Mouse (Mus musculus) kidney, postnatal 0 days (tissue): ENCODE results near the gene Zdhhc6. TPM values are rescaled to one million over a fixed set of nuclear protein-coding genes. Genes with fewer than 3 reads are reported as not detected.
A peak's percentile ranks its signal among the peaks of the same experiment; 100 is the strongest.

ENCODE experiments used
- ATAC-seq: fragments of 200-750 bp; cut with Nextera tagmentation; replicated peaks from 2 replicates; pipeline ENCODE4 v1.8.0; 2017; ENCODE audit warnings: low read depth, moderate number of reproducible peaks, moderate TSS enrichment, moderate library complexity; ENCODE audit not compliant: low FRiP score
- DNase-seq: peaks from one replicate; pipeline ENCODE4 v3.0.0-alpha.2; 2016; ENCODE audit warnings: low spot score
- H3K27ac ChIP-seq: fragments of 300-500 bp; sonication (generic); 2 replicates; pipeline ENCODE4 v1.5.1; 2014; ENCODE audit warnings: mild to moderate bottlenecking
- H3K27me3 ChIP-seq: fragments of 300-500 bp; sonication (generic); 2 replicates; pipeline ENCODE4 v1.6.1; 2014; ENCODE audit warnings: low read length, mixed read lengths; ENCODE audit not compliant: insufficient read depth
- H3K36me3 ChIP-seq: fragments of 300-500 bp; sonication (generic); 2 replicates; pipeline ENCODE4 v1.6.1; 2014; ENCODE audit warnings: low read length, mixed read lengths; ENCODE audit not compliant: insufficient read depth
- H3K4me1 ChIP-seq: fragments of 300-500 bp; sonication (generic); replicated peaks from 2 replicates; pipeline ENCODE4 v1.6.1; 2014; ENCODE audit warnings: antibody characterized with exemption, low read length, mixed read lengths; ENCODE audit not compliant: insufficient read depth
- H3K4me2 ChIP-seq: fragments of 300-500 bp; sonication (generic); 2 replicates; pipeline ENCODE4 v1.6.1; 2014; ENCODE audit warnings: mild to moderate bottlenecking, low read length, moderate library complexity, mixed read lengths
- H3K4me3 ChIP-seq: fragments of 300-500 bp; sonication (generic); replicated peaks from 2 replicates; pipeline ENCODE4 v1.5.1; 2014; ENCODE audit warnings: low read depth, low read length
- H3K9ac ChIP-seq: fragments of 300-500 bp; sonication (generic); 2 replicates; pipeline ENCODE4 v1.6.1; 2014; ENCODE audit warnings: low read depth, low read length
- H3K9me3 ChIP-seq: fragments of 300-500 bp; sonication (generic); replicated peaks from 2 replicates; pipeline ENCODE4 v1.6.1; 2016; ENCODE audit warnings: low read length, inconsistent platforms, mixed read lengths
- CTCF ChIP-seq: IDR thresholded peaks from 2 replicates; pipeline ENCODE4 v1.5.1; 2016; ENCODE audit warnings: antibody characterized with exemption, low read depth, mild to moderate bottlenecking, moderate library complexity
- WGBS: fragments of 180-500 bp; shearing (Covaris S2); extraction: QIAGEN DNeasy Blood & Tissue Kit; methylation state at CpG from one replicate; pipeline ENCODE4 v1.1.7; 2014; 5-methylcytosine and 5-hydroxymethylcytosine counted together
- polyA plus RNA-seq: library from polyadenylated mRNA; unstranded; fragments of >200 nt; fragmentation: Nextera tagmentation; extraction: Ambion mirVana; gene quantifications from 2 replicates; pipeline ENCODE4 v1.2.1, GENCODE M21; 2015

Gene Zdhhc6
- polyA plus RNA-seq, 1 experiment from 2014 or later = 79.9 TPM

DNA sequence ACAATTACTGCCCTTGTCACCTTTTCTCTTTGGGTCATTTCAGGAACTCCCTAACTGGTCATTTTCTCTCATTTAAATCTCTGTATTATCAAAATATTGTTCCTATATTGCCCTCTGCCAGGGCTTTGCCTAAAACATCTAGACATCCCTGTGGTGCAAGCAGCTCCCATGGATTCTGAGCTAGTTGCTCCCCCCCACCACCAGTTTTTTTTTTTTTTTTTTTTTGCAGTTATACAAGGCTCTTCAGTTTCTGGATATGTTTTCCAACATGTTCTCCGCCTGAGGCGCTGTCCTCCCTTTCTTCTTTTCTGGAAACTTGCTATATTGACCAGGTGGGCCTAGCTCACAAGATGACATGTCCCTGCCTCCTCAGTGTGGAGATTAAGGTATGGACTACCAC, 2.2 kb downstream of the Zdhhc6 start:
- Histone ChIP-seq H3K36me3 (peaks cover 30% of the 10 kb centered on the region; the same call in 1 of the 2 replicates), H3K4me2 (no peak overlapping the region), H3K9me3 (no peaks in the 10 kb centered on the region), H3K9ac (no peak overlapping the region), H3K4me3 (no peak overlapping the region), H3K27ac (no peak overlapping the region), H3K4me1 (no peaks in the 10 kb centered on the region), H3K27me3 (no peaks in the 10 kb centered on the region)
- ATAC-seq = no peak
- no peak for DNase-seq
- TF ChIP-seq CTCF = no peak
- WGBS = 96% methylated on average over 2 of the region's 2 CpGs

- Histone ChIP-seq H3K9me3 (no peaks in the 10 kb centered on the region), H3K4me1 (no peaks in the 10 kb centered on the region), H3K9ac (no peak overlapping the region), H3K27me3 (no peaks in the 10 kb centered on the region), H3K4me3 (no peak overlapping the region), H3K36me3 (peaks cover 33% of the 10 kb centered on the region; the same call in 1 of the 2 replicates), H3K27ac (no peak overlapping the region), H3K4me2 (no peak overlapping the region)
- 88% methylated on average over 8 of the region's 8 CpGs for WGBS
- ATAC-seq (no peak), DNase-seq (no peak)
- TF ChIP-seq CTCF = no peak
These were observed 4.0 kb downstream of the Zdhhc6 start for GRCm38 (mm10) chr19:55311874-55312273.

DNA sequence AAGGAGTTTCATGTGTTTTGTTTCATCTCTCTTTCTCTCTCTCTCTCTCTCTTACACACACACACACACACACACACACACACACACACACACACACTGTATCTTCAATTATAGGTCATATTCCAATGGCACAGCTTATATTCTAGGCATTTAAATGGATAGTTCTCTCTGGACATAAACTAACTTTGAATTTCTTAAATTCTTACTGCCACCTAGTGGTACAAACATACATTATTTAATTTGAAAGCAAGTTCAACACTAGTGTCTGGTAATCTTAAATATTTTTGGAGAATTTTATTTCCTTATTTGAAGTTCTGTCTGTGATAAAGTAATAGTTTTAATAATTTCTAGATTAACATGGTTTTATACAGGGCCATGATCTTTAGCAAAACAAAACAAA, 10.8 kb downstream of the Zdhhc6 start:
- Histone ChIP-seq H3K36me3 (peaks cover 37% of the 10 kb centered on the region; the same call in 1 of the 2 replicates), H3K27me3 (no peaks in the 10 kb centered on the region), H3K9me3 (no peaks in the 10 kb centered on the region), H3K4me3 (no peak overlapping the region), H3K9ac (no peak overlapping the region), H3K4me1 (no peaks in the 10 kb centered on the region), H3K4me2 (no peak overlapping the region), H3K27ac (no peak overlapping the region)
- peak; percentile 81 for DNase-seq
- ATAC-seq = no peak
- TF ChIP-seq CTCF = peak; percentile 69

GRCm38 (mm10) chr19:55300525-55300924, 15.3 kb downstream of the Zdhhc6 start:
- Histone ChIP-seq H3K27ac (no peak overlapping the region), H3K36me3 (peaks cover 40% of the 10 kb centered on the region), H3K4me3 (no peak overlapping the region), H3K4me1 (no peaks in the 10 kb centered on the region), H3K4me2 (no peak overlapping the region), H3K9ac (no peak overlapping the region), H3K27me3 (no peaks in the 10 kb centered on the region), H3K9me3 (no peaks in the 10 kb centered on the region)
- ATAC-seq (no peak), DNase-seq (no peak)
- 92% methylated on average over 3 of the region's 3 CpGs for WGBS
- no peak for TF ChIP-seq CTCF

GRCm38 (mm10) chr19:55299378-55299777, 16.5 kb downstream of the Zdhhc6 start:
- no peaks in the 10 kb centered on the region for H3K9me3 ChIP-seq
- ATAC-seq (no peak), DNase-seq (no peak)
- no peaks in the 10 kb centered on the region for H3K4me1 ChIP-seq
- 89% methylated on average over 1 of the region's 1 CpGs for WGBS
- no peak overlapping the region for H3K9ac ChIP-seq
- TF ChIP-seq CTCF = no peak
- no peaks in the 10 kb centered on the region for H3K27me3 ChIP-seq
- no peak overlapping the region for H3K4me3 ChIP-seq
- H3K36me3 ChIP-seq = peaks cover 44% of the 10 kb centered on the region
- no peak overlapping the region for H3K27ac ChIP-seq
- no peak overlapping the region for H3K4me2 ChIP-seq

- TF ChIP-seq CTCF = no peak
- H3K36me3 ChIP-seq = peaks cover 37% of the 10 kb centered on the region
These were observed 17.9 kb downstream of the Zdhhc6 start for GRCm38 (mm10) chr19:55297961-55298360.

DNA sequence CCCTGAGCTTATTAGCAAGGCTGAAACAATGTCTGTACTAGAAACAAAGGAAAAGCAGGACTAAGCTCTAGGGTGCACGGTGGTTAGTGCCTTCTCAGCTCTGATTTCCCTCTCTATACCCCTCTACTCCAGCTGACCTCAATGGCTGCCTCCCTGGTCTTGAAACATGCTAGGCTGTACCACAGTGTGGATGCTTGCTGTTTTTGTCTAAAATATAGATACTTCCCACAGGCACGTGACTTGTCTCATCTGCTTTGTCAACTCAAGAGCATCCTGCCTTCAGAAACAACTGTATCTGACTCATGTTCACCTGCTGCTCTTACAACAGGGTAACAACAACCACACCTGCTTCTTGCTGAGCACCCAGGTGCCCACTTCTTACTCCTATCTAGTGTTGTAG, 18.3 kb downstream of the Zdhhc6 start:
- Histone ChIP-seq H3K36me3 (peaks cover 35% of the 10 kb centered on the region), H3K27me3 (no peaks in the 10 kb centered on the region), H3K4me2 (no peak overlapping the region), H3K9ac (no peak overlapping the region), H3K9me3 (no peaks in the 10 kb centered on the region), H3K27ac (no peak overlapping the region), H3K4me1 (no peaks in the 10 kb centered on the region), H3K4me3 (no peak overlapping the region)
- TF ChIP-seq CTCF = no peak
- DNase-seq (no peak), ATAC-seq (no peak)
- 94% methylated on average over 2 of the region's 2 CpGs for WGBS

More at GRCm38 (mm10) chr19:55297961-55298360, 17.9 kb downstream of the Zdhhc6 start:
- ATAC-seq = no peak
- 63% methylated on average over 5 of the region's 5 CpGs for WGBS
- no peak overlapping the region for H3K9ac ChIP-seq
- no peak overlapping the region for H3K27ac ChIP-seq
- H3K27me3 ChIP-seq = no peaks in the 10 kb centered on the region
- no peak overlapping the region for H3K4me3 ChIP-seq
- DNase-seq = no peak
- no peak overlapping the region for H3K4me2 ChIP-seq
- no peaks in the 10 kb centered on the region for H3K4me1 ChIP-seq
- H3K9me3 ChIP-seq = no peaks in the 10 kb centered on the region
